Mouse (Mus musculus) liver, embryonic 12.5 days (tissue): ENCODE measurements around the gene BC049715. TPM values are rescaled to one million over a fixed set of nuclear protein-coding genes. Genes with fewer than 3 reads are reported as not detected.
A peak's percentile ranks its signal among the peaks of the same experiment; 100 is the strongest.

Experiments used
- ATAC-seq: fragments of 200-750 bp; cut with Nextera tagmentation; 2 replicates; pipeline ENCODE4 v1.8.0; 2017; ENCODE audit warnings: moderate number of reproducible peaks, mild to moderate bottlenecking, moderate library complexity
- H3K27ac ChIP-seq: fragments of 300-500 bp; sonication (generic); 2 replicates; pipeline ENCODE4 v1.5.1; 2016; ENCODE audit warnings: mild to moderate bottlenecking
- H3K27me3 ChIP-seq: fragments of 300-500 bp; sonication (generic); replicated peaks from 2 replicates; pipeline ENCODE4 v1.6.1; 2016; ENCODE audit warnings: mild to moderate bottlenecking, moderate library complexity
- H3K36me3 ChIP-seq: fragments of 300-500 bp; sonication (generic); 2 replicates; pipeline ENCODE4 v1.6.1; 2016; ENCODE audit warnings: mild to moderate bottlenecking, moderate library complexity
- H3K4me1 ChIP-seq: fragments of 300-500 bp; sonication (generic); 2 replicates; pipeline ENCODE4 v1.6.1; 2016
- H3K4me2 ChIP-seq: fragments of 300-500 bp; sonication (generic); 2 replicates; pipeline ENCODE4 v1.6.1; 2016; ENCODE audit warnings: mild to moderate bottlenecking, moderate library complexity
- H3K4me3 ChIP-seq: fragments of 300-500 bp; sonication (generic); 2 replicates; pipeline ENCODE4 v1.5.1; 2016; ENCODE audit warnings: mild to moderate bottlenecking, moderate library complexity
- H3K9ac ChIP-seq: fragments of 300-500 bp; sonication (generic); 2 replicates; pipeline ENCODE4 v1.6.1; 2016; ENCODE audit warnings: mild to moderate bottlenecking, moderate library complexity
- H3K9me3 ChIP-seq: fragments of 300-500 bp; sonication (generic); replicated peaks from 2 replicates; pipeline ENCODE4 v1.6.1; 2016; ENCODE audit warnings: mild to moderate bottlenecking, moderate library complexity
- WGBS: fragments of 180-500 bp; shearing (Covaris S2); methylation state at CpG from one replicate; pipeline ENCODE4 v1.1.7; 2016; ENCODE audit not compliant: insufficient replicate concordance; 5-methylcytosine and 5-hydroxymethylcytosine counted together
- polyA plus RNA-seq: library from polyadenylated mRNA; unstranded; fragments of >200 nt; fragmentation: Nextera tagmentation; extraction: Ambion mirVana; gene quantifications from 2 replicates; pipeline ENCODE4 v1.2.1, GENCODE M21; 2016

The BC049715 gene
- polyA plus RNA-seq, 1 experiment from 2014 or later = 1.2 TPM

DNA sequence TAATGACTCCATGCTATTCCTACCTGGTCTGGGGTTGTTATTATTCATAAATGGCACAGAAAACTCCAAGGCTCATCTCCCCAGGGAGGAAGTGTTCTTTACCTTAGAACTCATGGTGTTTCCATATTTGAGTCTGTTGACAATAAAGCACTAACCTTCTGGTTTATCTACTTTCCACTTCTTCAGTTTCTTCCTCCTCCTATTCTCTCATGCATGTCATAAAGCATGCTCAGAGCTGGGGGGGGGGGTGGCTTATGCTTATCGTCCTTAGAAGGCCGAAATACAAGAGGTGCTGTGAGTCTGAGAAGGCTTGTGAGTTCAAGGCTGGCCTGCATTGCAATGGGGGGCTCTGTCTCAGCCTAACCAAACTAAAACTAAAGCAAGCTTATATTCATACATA lies 27.8 kb downstream of the BC049715 start:
- Histone ChIP-seq H3K27me3 (no peaks in the 10 kb centered on the region), H3K4me1 (peaks cover 87% of the 10 kb centered on the region), H3K27ac (peak overlapping the region; percentile 98), H3K4me2 (peak overlapping the region; percentile 70), H3K9me3 (no peaks in the 10 kb centered on the region), H3K4me3 (peak overlapping the region; percentile 73), H3K9ac (peak overlapping the region; percentile 83), H3K36me3 (peaks cover 50% of the 10 kb centered on the region)
- 34% methylated on average over 2 of the region's 2 CpGs for WGBS
- ATAC-seq = no peak

DNA sequence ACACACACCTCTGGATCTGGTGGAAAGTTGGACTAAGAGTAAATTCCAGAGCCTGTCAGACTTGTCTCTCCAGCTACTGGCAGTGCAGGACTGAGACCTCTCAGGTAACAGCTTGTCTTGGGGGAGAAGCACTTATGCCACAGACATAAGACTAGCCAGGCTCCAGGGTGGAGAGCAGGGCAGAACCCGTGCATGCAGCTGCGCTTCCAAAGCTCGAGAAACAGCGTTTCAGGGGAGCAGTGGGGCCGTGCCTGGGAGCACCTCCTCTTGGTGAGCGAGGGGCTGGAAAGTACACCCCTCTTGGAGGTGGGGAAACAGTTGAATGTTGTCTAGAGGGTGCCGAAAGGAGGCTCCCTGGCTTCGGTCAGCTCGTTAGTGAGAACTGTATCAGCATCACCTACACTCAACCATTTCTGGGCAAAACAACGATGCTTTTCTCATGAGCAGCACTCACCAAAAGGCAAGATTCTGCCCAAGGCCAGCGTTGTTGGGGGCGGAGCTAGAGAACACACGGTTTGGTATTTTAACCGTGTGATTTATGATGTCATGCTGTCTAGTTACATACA lies 28.7 kb downstream of the BC049715 start:
- Histone ChIP-seq H3K4me2 (peak overlapping the region; percentile 70), H3K27me3 (no peaks in the 10 kb centered on the region), H3K9me3 (no peaks in the 10 kb centered on the region), H3K36me3 (peaks cover 40% of the 10 kb centered on the region), H3K4me1 (peaks cover 87% of the 10 kb centered on the region), H3K27ac (peak overlapping the region; percentile 98), H3K4me3 (peak overlapping the region; percentile 73), H3K9ac (peak overlapping the region; percentile 83)
- peak; percentile 25; the same call in 1 of the 2 replicates for ATAC-seq
- 21% methylated on average over 14 of the region's 14 CpGs for WGBS

DNA sequence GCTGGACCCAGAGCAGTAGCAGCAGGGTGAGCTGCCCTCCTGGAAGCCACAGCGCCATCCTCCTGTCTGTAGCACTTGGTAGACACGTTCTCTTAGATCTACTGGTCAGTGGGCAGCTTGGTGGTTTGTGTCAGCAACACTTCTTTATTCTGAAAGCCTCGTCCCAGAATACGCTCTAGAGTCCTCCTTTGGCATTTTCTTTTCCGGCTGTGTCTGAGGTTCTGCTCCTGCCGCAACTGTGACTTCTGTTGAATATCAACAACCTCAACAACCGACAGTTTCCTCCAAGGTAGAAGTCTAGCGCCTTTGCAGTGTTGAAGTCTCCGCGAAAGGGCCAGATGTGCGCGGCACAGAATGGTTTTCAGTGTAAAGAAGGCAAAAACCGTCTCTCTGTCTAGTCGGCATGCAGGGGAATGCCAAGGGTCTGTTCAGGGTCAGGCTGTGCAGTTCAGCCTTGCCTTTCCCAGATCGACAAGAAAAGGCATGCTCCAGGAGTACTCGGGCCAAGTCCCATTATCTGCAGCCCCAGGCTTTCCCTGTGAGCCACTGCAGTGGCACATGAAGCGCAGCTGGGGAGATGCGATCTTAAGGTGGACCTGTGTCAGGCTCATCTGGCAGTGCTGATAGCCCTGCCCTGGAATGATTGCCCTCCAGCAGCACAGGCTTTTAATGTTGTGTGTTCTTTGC lies 29.9 kb downstream of the BC049715 start, which contains the start of gene Art4:
TSS of gene Art4 (minus strand) at position 548 of the 687 bp plus-strand sequence.
- Histone ChIP-seq H3K4me1 (peaks cover 78% of the 10 kb centered on the region), H3K9me3 (no peaks in the 10 kb centered on the region), H3K27ac (peak within 1 kb of the TSS; percentile 98), H3K9ac (peak within 1 kb of the TSS; percentile 83), H3K4me2 (peak within 1 kb of the TSS; percentile 70), H3K4me3 (peak within 1 kb of the TSS; percentile 73), H3K36me3 (peaks cover 29% of the 10 kb centered on the region), H3K27me3 (no peaks in the 10 kb centered on the region)
- 8% methylated on average over 18 of the region's 18 CpGs for WGBS
- peak; percentile 98 for ATAC-seq

DNA sequence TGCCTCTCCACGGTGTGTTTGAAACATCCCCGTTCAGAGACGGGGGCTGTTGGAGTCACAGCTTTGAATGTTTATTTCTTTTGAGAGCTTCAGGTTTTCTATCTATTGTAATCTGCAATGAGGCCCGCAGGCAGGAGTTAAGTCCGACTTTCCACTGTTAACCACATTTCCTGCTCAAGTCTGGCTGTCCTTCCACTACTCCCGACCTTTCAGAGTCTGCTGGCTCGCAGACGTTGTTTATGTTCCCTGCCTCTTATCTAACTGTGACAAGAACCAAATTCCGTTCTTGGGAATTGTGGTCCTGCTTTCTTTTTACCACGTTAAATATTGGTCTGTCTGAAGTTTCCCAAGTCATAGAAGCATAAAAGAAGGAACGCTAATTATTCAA lies 30.4 kb downstream of the BC049715 start:
- 2% methylated on average over 11 of the region's 11 CpGs for WGBS
- Histone ChIP-seq H3K9ac (peak overlapping the region; percentile 66), H3K27ac (peak overlapping the region; percentile 98), H3K4me3 (peak overlapping the region; percentile 73), H3K9me3 (no peaks in the 10 kb centered on the region), H3K4me2 (peak overlapping the region; percentile 70), H3K4me1 (peaks cover 73% of the 10 kb centered on the region), H3K27me3 (no peaks in the 10 kb centered on the region), H3K36me3 (peaks cover 23% of the 10 kb centered on the region)
- ATAC-seq = peak; percentile 74

DNA sequence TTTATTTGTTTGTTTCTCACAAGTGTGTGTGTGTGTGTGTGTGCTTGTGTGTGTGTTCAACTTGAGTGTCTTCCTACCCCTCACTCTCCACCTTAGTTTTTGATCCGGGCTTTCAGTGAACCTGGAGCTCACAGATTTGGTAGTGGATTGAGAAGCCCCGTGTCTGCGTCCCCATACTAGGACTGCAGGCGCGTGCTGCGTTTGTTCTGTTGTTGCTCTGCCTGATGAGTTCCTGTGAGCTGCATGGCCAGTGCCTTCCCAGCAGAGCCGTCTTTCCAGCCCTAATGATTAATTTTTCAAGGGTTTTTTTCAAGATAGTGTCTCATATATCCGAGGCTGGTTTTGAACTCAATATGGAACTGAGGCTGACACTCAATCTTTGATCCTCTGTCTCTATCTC lies 31.0 kb downstream of the BC049715 start:
- Histone ChIP-seq H3K4me2 (peak overlapping the region; percentile 70), H3K27me3 (no peaks in the 10 kb centered on the region), H3K36me3 (peaks cover 18% of the 10 kb centered on the region), H3K4me3 (peak overlapping the region; percentile 73), H3K9ac (peak overlapping the region; percentile 66), H3K4me1 (peaks cover 67% of the 10 kb centered on the region), H3K27ac (peak overlapping the region; percentile 98), H3K9me3 (no peaks in the 10 kb centered on the region)
- no peak for ATAC-seq
- 33% methylated on average over 8 of the region's 8 CpGs for WGBS

DNA sequence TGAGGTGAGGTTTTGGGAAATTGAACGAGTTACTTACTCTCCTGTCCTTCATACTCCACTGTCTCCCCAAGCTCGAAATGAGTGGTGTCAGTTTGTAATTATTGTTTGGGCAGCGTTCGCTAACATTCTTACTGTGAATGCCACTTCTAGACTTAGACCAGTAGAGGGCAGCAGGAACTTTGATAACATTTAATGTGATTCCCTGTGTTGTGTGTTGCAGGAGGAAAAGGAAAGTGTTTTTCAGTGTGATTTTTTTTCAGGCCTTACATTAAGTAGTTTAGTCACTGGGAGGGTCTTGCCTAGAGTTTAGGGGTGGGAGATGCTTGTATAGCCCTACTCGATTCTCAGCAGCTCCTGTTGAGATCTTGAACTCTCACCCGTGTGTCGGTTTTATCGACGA lies 33.6 kb downstream of the BC049715 start:
- WGBS = 44% methylated on average over 9 of the region's 9 CpGs
- Histone ChIP-seq H3K9ac (no peak overlapping the region), H3K36me3 (no peaks in the 10 kb centered on the region; the same call in 1 of the 2 replicates), H3K9me3 (no peaks in the 10 kb centered on the region), H3K27ac (peak overlapping the region; percentile 98), H3K27me3 (no peaks in the 10 kb centered on the region), H3K4me3 (no peak overlapping the region), H3K4me1 (peaks cover 50% of the 10 kb centered on the region), H3K4me2 (no peak overlapping the region)
- no peak for ATAC-seq

DNA sequence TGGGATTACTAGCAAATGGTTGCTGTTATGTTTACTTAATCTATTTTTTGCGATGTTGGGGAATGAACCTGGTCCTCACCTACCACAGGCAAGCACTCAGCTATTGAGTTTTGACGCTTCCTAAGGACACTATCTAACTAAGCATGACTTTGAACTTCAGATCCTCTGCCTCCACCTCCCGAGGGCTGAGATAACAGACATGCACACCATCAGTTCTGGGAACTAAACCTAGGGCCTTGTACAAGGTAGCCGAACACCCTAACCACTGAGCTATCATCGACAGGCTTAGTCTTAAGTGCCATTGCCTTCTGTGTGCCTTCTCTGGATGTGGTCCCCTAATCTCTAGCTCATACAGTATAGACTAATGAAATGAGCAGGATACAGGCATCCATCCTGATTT lies 37.9 kb downstream of the BC049715 start:
- 50% methylated on average over 5 of the region's 5 CpGs for WGBS
- no peaks in the 10 kb centered on the region for H3K36me3 ChIP-seq
- H3K4me2 ChIP-seq = no peak overlapping the region
- peaks cover 19% of the 10 kb centered on the region for H3K4me1 ChIP-seq
- no peak overlapping the region for H3K9ac ChIP-seq
- H3K27ac ChIP-seq = no peak overlapping the region
- H3K27me3 ChIP-seq = no peaks in the 10 kb centered on the region
- no peak overlapping the region for H3K4me3 ChIP-seq
- H3K9me3 ChIP-seq = no peaks in the 10 kb centered on the region
- peak; percentile 85 for ATAC-seq

DNA sequence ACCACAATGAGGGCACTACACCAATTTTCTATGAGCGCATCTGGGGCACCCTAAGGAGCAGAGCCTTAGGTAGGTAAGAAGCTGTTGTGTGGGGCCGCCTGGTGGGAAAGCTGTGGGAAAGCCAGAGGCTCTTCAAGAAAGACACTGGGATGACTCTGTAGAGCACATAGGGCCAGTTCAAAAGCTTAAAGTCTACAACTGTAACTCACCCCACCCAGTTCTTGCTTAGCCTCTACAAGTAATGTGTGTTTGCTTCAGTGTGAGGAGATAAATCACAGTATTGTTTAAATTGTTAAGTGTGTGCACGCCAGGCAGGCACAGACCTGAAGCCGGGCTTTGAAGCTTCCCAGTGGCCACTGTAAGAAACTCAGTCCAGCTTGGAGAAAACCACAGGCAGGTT lies 38.7 kb downstream of the BC049715 start:
- Histone ChIP-seq H3K9ac (no peak overlapping the region), H3K36me3 (no peaks in the 10 kb centered on the region), H3K4me3 (no peak overlapping the region), H3K4me1 (peaks cover 12% of the 10 kb centered on the region), H3K27me3 (no peaks in the 10 kb centered on the region), H3K27ac (no peak overlapping the region), H3K4me2 (no peak overlapping the region), H3K9me3 (no peaks in the 10 kb centered on the region)
- WGBS = 72% methylated on average over 4 of the region's 4 CpGs
- ATAC-seq = no peak

DNA sequence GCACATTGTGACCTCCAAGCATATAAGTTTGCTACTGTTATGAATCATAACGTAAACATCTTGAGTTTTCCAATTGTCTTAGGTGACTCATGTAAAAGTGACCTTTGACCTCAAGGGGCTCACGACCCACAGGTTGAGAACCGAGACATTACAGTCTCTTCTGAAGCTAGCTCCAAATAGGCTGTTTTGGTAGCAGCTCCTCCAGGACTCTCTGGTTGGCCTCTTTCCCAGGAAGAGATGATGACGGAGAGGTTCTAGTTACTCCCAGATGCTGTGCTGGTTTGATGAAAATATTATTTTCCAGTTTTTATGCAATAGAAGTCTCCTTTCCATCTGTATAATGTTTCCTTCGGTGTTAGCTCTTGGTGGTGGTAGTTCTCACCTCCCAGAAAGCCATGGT lies 41.5 kb downstream of the BC049715 start:
- Histone ChIP-seq H3K9ac (no peak overlapping the region), H3K9me3 (no peaks in the 10 kb centered on the region), H3K4me2 (no peak overlapping the region), H3K4me3 (no peak overlapping the region), H3K27me3 (no peaks in the 10 kb centered on the region), H3K27ac (no peak overlapping the region), H3K36me3 (no peaks in the 10 kb centered on the region), H3K4me1 (peaks cover 9% of the 10 kb centered on the region)
- ATAC-seq = no peak
- 69% methylated on average over 5 of the region's 5 CpGs for WGBS

DNA sequence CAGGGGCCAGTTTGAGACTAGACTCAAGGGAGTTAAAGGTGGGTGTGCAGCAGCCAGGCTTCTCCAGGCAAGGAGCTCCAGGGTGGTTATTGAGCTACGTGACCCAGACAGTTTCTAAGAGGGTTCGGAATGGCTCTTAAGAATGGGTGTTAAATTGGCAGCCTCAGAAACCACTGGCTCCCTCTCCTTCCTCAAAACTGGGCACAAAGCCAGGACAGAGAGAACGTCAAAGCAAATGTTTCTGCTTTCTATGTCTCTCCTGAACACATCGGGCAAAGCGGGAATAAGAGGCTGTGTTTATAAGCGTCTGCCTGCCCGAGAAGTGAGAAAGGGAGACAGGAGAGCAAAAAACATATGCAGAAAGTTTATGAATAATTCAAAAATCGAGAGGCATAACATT lies 47.2 kb downstream of the BC049715 start:
- H3K9ac ChIP-seq = no peak overlapping the region
- no peaks in the 10 kb centered on the region for H3K36me3 ChIP-seq
- no peaks in the 10 kb centered on the region for H3K4me1 ChIP-seq
- H3K4me2 ChIP-seq = no peak overlapping the region
- WGBS = 58% methylated on average over 8 of the region's 8 CpGs
- H3K4me3 ChIP-seq = no peak overlapping the region
- no peaks in the 10 kb centered on the region for H3K9me3 ChIP-seq
- ATAC-seq = no peak
- no peak overlapping the region for H3K27ac ChIP-seq
- H3K27me3 ChIP-seq = no peaks in the 10 kb centered on the region

DNA sequence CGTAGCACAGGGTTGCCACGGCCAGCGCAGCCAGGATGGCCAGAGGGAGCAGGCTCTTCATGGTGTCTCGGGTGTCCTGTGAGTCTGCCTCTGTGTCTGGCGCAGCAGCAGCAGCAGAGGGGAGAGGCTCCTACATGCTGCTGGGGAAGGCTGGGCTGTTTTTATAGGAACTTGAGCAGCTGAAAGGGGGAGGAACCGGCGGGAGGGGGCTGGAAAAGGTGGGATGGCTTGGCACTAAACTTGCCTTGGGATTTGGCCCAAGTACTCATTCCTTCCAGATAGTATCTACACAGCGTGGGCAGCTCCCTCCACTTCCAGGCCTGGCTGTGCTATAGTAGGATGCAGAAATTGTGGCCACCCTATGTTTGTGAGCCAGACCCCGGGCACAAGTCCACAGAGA lies 48.2 kb downstream of the BC049715 start, which contains the start of gene Mgp:
TSS of gene Mgp (minus strand) at position 154 of the 400 bp plus-strand sequence.
- Histone ChIP-seq H3K36me3 (no peaks in the 10 kb centered on the region), H3K9me3 (no peaks in the 10 kb centered on the region), H3K4me3 (no peak within 1 kb of the TSS), H3K27ac (no peak within 1 kb of the TSS), H3K27me3 (no peaks in the 10 kb centered on the region), H3K9ac (no peak within 1 kb of the TSS), H3K4me1 (no peaks in the 10 kb centered on the region), H3K4me2 (no peak within 1 kb of the TSS)
- 49% methylated on average over 9 of the region's 9 CpGs for WGBS
- no peak for ATAC-seq

DNA sequence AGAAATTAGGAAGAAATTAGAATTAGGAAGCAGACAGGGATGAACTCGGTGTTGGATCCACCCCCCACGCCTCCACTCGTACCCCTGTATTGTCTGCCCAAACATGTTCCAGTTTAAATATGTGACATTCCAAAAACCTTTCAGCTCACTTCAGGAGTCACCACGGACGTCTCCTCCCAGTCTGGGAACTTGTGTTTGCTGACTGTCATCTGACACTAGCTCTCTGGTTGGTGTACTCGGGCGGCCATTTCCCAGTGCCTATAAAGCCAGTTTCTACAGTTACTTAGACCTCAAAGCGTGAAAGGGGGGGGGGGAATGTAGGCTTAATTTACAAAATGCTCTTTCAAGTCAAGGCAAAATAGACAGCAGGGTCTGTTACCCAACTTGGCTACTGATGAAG lies 54.3 kb downstream of the BC049715 start:
- no peak overlapping the region for H3K9ac ChIP-seq
- H3K4me3 ChIP-seq = no peak overlapping the region
- no peaks in the 10 kb centered on the region for H3K27me3 ChIP-seq
- no peaks in the 10 kb centered on the region for H3K9me3 ChIP-seq
- ATAC-seq = no peak
- no peaks in the 10 kb centered on the region for H3K4me1 ChIP-seq
- no peak overlapping the region for H3K4me2 ChIP-seq
- no peaks in the 10 kb centered on the region for H3K36me3 ChIP-seq
- H3K27ac ChIP-seq = no peak overlapping the region
- WGBS = 63% methylated on average over 8 of the region's 8 CpGs
